Mouse (Mus musculus): ENCODE data around the gene 1700015G11Rik.

Gene 1700015G11Rik

GRCm38 (mm10) chr7:51964681-51965080, 50.8 kb downstream of the 1700015G11Rik start:
- no peak for DNase-seq

GRCm38 (mm10) chr7:51962219-51962952, 53.1 kb downstream of the 1700015G11Rik start:
- DNase-seq: no peak

All from right cerebral cortex, postnatal 14 days (tissue).